In genomic region chr10:18453380-18453779, GRCm38 (mm10) we compare ENCODE assay signal across 8 mouse cellular contexts.
DNase-seq lines count a peak whose midpoint lies in the region; ATAC-seq and TF ChIP-seq lines count a peak whose summit lies in the region.

No protein-coding gene starts in this region.

- H3K4me3 ChIP-seq in ES-E14 (ENCODE audit: insufficient read depth in 1 of 2, low read depth in 1 of 2, low read length in 2 of 2, poor library complexity in 1 of 2, severe bottlenecking in 1 of 2), result no peak overlapping the region
- no peak overlapping the region for H3K4me3 ChIP-seq in lung, embryonic 15.5 days

- no peaks in the 10 kb centered on the region for H3K36me3 ChIP-seq in ES-E14 (ENCODE audit: control insufficient read depth, insufficient read depth, low read length, poor library complexity, severe bottlenecking)
- H3K36me3 ChIP-seq in lung, embryonic 15.5 days, result no peaks in the 10 kb centered on the region

- H3K9ac ChIP-seq in ES-E14 (ENCODE audit: insufficient read depth, low read depth, low read length, poor library complexity, severe bottlenecking), result no peak overlapping the region
- no peak overlapping the region for H3K9ac ChIP-seq in lung, embryonic 15.5 days

- H3K4me1 ChIP-seq in ES-E14 (ENCODE audit: control insufficient read depth in 2 of 2, insufficient read depth in 2 of 2, low read length in 2 of 2, poor library complexity in 1 of 2), result peaks cover 0 to 16% of the 10 kb centered on the region in 2 experiments; a peak in 2 of 4 replicates
- 0 out of 2 replicates have a peak, but pooled peaks cover 6% of the 10 kb centered on the region for H3K4me1 ChIP-seq in lung, embryonic 15.5 days

- no peaks in the 10 kb centered on the region for H3K27me3 ChIP-seq in lung, embryonic 15.5 days

- peak; percentile 46 to 62; a peak in 3 of 4 replicates for ATAC-seq in hematopoietic stem cell, adult 5-6 weeks (replicated peaks in 1 of 2; ENCODE audit: insufficient read depth in 1 of 2, low FRiP score in 2 of 2, low TSS enrichment in 1 of 2, low read depth in 1 of 2, poor library complexity in 2 of 2, severe bottlenecking in 2 of 2)
- peak; percentile 86 for ATAC-seq in lung, embryonic 15.5 days (ENCODE audit: borderline replicate concordance, extremely low read depth, low FRiP score, low TSS enrichment)

- WGBS in lung, embryonic 15.5 days, result 25% methylated on average over 4 of the region's 4 CpGs

- in situ Hi-C loops in ES-E14 (cut with MboI; ENCODE audit: low sequenced_read_pairs in 2 of 2, unreplicated experiment in 2 of 2), result no loop called here

- no peak overlapping the region for H3K27ac ChIP-seq in ES-E14 (ENCODE audit: insufficient read depth, low read depth, low read length, poor library complexity, severe bottlenecking)
- H3K27ac ChIP-seq in lung, embryonic 15.5 days, result no peak overlapping the region

- peak; percentile 39 for DNase-seq in ES-E14 (ENCODE audit: low read depth, low spot score)
- peak; percentile 89 for DNase-seq in cerebellum, adult 8-10 months
- DNase-seq in forelimb bud, embryonic 11.5 days (ENCODE audit: low read depth, low spot score), result peak; percentile 66
- DNase-seq in layer of hippocampus, adult 9-10 months (ENCODE audit: low spot score), result peak; percentile 69
- peak; percentile 34 for DNase-seq in retina, adult 2 months (ENCODE audit: low read depth, low spot score)
- DNase-seq in thymus, postnatal 25 days, result peak; percentile 81

- H3K9me3 ChIP-seq in ES-E14 (ENCODE audit: control insufficient read depth, insufficient read depth, low read depth, low read length), result no peaks in the 10 kb centered on the region
- H3K9me3 ChIP-seq in lung, embryonic 15.5 days, result no peaks in the 10 kb centered on the region

- no peak overlapping the region for H3K4me2 ChIP-seq in lung, embryonic 15.5 days

TF ChIP-seq in ES-E14, 5 proteins besides CTCF, POLR2A, EP300 and RAD21:
- TF ChIP-seq ZC3H11A (IDR thresholded peaks at IDR 0.05; ENCODE audit: borderline replicate concordance, low read depth, low read length) (peak; percentile 85), MAFK (IDR thresholded peaks at IDR 0.05; ENCODE audit: insufficient read depth, low read depth, low read length) (no peak)

Comparison
In these comparisons a context has a peak if more than half of its experiments do, and no peak if none do; other contexts are left out.
1. DNase-seq: peak in every context shown above with its lines; median percentile 89 in cerebellum, adult 8-10 months; 81 in thymus, postnatal 25 days; 69 in layer of hippocampus, adult 9-10 months; 66 in forelimb bud, embryonic 11.5 days; 39 in ES-E14; 34 in retina, adult 2 months.